Mouse (Mus musculus) gastrocnemius, postnatal 10 days (tissue): ENCODE results near the gene Atg9a. TPM values are rescaled to one million over a fixed set of nuclear protein-coding genes. Genes with fewer than 3 reads are reported as not detected.

Experiments used
- DNase-seq: peaks from one replicate; pipeline ENCODE4 v3.0.0; 2021; ENCODE audit warnings: mixed read lengths
- total RNA-seq, 2 experiments: library from RNA; stranded (reverse); gene quantifications; 2 replicates each; pipeline ENCODE4 v1.2.3; 2021

Atg9a gene
- total RNA-seq, 2 experiments from 2014 or later = 50.8 to 51.0 TPM

DNA sequence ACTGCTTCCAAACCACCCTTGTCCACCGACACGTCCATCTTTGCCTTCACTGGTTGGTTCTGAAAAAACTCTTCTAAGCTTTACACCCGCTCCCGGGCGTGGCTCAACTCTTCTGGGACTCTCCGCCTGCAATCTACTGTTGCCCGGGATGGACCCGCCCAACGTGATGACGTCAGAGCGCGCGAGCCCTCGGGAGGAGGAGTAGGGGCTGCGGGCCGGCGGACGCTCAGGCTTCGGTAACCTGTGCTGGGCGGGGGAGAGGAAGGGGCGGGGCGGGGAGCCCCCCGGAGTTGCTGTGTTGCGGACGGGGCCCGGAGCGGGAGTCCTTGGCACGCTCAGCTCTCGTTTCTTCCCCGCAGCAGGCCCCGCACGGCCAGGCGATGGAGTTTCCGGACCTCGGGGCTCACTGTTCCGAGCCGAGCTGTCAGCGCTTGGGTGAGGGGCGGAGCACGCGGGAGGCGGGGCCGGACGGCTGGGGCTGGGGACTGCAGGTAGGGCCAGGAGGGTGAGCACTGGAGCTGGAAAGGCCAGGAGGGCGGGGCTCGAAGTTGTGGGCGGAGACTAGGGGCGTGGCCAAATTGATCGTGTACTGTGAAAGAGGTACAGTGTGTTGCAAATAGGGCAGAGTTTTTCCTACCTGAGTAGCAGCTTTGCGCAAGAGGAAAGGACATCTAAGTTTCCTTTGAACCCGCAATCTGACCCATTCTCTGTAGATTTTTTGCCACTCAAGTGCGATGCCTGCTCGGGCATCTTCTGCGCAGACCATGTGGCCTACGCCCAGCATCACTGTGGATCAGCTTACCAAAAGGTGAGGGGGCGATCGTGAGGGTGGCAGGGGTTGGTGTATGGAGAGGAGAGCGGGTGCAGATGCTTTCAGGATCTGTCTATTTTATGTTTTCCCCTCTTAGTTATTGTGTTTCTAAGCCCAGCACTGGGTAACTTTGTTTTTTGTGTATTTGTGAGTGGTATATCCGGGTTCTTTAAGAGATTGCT is 23.2 kb downstream of the Atg9a start, which contains the start of gene Zfand2b:
TSS of gene Zfand2b (plus strand) at position 175 of the 993 bp plus-strand sequence.
- DNase-seq = peak; percentile 97

DNA sequence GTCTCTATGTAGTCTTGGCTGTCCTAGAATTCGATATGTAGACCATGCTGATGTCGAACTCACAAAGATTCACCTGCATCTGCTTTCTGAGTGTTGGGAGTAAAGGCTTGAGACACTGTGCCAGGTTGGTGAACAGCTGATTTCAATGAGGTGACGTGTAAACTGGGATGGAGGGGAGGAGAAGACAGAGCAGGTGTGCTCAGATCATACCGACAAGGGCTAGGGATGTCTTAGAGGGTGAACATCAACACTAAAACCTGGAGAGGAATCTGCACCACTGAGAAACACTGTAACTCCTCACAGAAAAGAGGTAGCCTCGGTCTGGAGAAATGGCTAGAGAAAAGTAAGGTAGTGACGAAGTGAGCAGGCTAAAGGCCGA is 23.9 kb downstream of the Atg9a start:
- DNase-seq = no peak

DNA sequence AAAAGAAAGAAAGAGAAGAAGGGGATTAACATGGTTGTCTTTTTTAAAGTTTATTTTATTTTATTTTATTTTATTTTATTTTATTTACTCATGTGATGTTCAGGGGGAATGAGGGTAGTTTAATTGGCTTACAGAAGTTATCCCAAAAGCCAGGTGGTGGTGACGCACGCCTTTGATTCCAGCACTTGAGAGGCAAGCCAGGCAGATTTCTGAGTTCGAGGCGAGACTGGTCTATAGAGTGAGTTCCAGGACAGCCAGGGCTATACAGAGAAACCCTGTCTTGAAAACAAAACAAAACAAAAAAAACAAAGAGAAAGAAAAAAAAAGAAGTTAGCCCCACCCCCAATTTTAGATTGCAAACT is 31.8 kb downstream of the Atg9a start:
- DNase-seq = no peak

DNA sequence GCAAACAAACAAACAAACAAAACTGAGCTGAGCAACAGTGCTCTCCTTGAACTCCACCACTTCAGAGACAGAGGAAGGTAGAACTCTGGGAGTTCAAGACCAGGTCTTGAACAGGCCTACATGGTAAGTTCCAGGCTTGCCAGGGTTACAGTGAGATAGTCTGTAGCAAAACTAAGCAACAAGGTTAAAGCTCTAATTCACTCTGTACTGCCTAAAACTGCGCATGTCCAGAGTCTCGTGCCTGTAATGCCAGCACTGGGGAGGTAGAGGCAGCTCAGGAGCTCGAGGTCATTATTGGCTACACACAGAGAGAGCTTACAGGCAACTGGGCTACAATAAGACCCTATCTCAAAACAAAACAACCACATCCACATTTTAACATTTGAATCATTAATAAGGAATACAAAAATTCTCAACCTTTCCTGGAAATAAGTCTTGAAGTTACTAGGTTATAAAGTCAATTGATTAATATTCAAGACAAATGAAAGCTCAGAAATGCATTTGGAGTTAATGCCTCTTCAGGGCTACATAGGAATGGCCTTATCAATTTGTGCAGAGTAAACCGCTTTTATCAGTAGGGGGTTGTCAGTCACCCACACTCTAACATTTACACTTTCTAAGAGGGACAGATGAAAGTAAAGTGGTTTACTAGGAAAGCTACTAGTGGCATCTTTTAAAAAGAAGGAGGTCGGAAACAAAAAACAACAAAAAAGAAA is 32.3 kb downstream of the Atg9a start:
- DNase-seq = no peak

DNA sequence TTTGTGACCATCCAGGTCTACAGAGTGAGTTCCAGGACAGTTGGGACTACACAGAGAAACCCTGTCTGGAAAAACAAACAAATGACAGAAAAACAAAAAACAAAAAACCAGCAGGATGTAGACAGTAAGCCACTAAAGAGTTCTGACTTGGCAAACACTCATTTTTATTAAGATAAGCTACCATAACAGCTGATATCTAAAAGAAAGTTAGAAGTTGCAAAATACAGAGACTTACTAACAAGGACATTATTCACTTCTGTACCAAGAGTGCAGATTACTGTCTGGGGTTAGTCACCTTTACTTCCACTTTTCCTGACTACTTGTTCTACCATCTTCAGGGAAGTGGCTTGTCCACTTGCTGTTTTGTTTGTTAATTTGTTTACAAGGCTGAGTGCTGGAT is 33.0 kb downstream of the Atg9a start:
- no peak for DNase-seq

DNA sequence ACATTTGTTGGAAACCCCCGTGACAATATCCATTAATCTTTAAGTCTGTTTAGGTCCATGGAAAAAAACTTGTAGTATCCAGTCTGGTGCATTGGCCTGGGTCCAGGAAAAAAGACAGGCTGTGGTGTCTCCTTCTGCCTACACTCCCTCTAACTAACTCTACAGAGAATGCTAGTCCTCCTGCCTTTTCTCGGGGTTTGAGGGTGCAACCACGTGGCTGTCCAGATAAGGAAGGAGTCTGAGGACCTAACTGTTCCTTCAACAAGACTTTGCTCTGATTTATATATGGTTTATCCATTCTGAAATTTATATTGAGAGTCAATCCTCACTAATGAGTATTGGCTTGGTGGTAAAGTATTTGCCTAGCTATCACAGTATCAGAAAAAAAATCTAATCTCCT is 36.2 kb downstream of the Atg9a start:
- no peak for DNase-seq

DNA sequence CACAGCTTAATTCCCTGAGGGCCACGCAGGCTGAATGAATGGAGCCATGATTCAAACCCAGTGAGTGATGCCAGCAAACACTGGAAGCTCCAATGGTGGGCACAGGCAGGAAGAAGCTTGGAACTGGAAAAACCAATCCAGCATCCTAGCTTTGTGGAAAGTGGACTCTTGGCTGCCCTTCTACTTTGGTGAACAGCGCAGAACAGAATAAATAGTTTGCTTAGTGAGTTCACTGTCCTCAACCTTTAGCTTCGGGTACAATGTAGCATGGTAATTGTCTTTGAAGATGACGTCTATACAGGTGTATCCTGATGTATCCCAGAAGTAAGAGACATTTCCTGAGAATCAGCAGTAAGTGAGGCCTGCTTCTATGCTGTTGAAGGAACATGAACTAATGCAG is 43.3 kb downstream of the Atg9a start:
- no peak for DNase-seq

DNA sequence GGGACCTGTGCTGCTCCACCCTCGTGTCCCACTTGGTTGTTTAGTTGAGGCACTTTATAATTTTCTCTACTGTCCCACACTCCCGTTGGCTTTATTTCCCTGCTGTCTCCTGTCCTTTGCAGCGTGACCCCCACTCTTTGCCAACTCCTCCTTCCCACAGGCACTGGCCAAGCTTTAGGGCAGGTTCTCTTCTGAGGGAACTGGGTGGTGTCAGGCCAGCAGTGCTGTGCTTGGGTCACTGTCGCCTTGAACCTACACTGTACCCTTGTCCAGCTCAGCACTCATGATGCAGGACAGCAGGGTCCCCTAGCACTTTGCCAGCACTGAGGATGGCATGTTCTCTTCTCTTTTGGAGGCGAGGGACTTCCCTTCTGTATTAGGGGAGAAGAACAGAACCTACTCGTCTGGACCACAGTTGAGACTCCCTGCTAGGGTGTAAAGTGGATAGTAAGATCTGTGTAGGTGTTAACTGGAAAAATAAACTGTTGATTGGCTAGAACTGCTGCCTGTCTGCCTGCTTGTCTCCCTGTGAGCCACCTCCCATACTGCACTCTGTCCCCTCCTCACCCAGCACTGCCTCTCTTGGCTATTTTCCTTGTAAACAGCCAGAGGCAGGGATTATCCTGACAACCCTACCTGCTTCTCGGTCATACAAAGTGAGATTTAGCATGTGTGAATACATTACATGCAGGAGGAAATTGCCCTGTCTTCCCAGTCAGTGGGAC is 44.4 kb downstream of the Atg9a start:
- DNase-seq = no peak

GRCm38 (mm10) chr1:75145589-75145988 is 46.4 kb downstream of the Atg9a start:
- no peak for DNase-seq

DNA sequence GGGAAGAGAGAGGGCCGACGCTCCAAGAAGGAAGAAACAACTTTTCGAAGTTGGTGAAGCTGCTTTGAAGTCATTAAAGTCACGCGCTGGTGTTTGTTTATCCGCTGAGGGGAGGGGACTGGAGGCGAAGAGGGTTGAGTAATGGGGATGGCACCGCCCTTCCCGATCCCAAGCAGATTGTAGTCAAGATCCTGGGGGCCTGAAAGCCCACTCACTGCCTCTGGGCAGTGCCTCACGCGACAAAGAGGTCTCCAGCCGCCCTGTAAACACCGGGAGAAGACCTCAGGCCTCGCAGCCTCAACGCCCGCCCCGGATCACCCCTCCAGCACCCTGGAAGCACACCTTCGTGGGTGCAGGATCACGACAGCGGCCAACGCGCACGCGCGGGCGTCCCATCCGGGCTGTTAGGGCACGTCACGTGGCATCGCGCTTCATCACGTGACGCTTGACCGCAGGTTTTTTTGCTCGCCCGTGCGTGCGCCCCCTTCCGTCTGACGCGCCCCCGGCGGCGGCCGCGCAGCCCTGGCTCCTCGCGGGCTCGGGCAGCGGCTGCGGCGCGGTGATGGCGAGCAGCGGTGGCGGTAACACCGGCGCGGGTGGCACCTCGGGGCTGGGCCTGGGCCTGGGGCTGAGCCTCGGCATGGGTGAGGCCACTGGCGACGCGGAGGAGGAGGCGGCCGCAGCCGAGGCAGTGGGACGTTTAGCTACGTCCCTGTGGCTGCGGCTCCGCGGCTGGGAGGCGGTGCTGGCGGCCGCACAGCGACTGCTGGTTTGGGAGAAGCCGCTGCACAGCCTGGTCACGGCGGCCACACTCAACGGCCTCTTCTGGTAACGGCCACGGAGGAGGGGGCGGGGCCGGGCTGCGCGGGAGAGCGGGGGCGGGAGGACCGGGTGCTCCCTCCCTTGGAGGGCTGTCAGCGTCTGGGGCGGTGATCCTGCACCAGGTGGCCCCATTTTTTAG is 49.4 kb downstream of the Atg9a start, which contains the start of the genes Cnppd1 and Retreg2:
TSS of gene Cnppd1 (minus strand) at position 411 of the 961 bp plus-strand sequence.
TSS of gene Retreg2 (plus strand) at position 478 of the 961 bp plus-strand sequence.
- peak; percentile 97 for DNase-seq

DNA sequence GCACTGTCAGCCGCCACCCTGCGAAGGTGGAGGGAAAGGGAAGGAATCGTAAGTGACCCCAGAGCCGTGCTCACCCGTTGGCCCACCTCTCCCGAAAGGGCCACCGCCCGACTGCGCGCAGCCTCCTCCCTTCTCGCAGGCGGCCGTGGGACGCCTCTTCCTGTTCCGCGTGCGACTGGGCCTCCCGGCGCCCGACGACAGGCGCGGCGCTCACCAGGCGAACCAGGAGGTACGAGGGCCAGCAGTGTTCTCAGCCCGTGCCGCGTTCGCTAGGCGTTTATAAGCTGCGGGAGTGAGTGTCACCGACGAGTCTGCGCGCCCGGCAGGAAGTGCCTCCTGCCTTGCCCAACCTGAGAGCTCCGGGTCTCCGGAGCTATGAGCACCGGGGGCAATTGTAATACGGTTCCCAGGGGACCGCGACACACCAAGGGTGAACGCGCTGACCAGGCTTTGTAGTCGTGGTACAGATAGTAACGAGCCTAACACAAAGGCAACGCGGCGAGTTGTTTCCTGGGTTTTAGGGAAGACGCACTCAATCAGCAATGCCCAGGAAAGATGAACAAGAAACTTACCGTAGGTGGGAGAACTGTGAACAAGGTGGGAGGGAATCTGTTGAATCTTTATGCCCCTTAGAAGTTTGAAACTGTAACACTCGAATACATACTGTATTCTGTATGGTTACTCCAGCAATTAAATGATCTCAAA is 50.4 kb downstream of the Atg9a start:
- peak; percentile 64 for DNase-seq

- no peak for DNase-seq
Observed at GRCm38 (mm10) chr1:75140601-75141190, 51.3 kb downstream of the Atg9a start.

GRCm38 (mm10) chr1:75138448-75138847 is 53.5 kb downstream of the Atg9a start:
- DNase-seq = no peak

- no peak for DNase-seq
Observed at GRCm38 (mm10) chr1:75136730-75137129, 55.3 kb downstream of the Atg9a start.

DNA sequence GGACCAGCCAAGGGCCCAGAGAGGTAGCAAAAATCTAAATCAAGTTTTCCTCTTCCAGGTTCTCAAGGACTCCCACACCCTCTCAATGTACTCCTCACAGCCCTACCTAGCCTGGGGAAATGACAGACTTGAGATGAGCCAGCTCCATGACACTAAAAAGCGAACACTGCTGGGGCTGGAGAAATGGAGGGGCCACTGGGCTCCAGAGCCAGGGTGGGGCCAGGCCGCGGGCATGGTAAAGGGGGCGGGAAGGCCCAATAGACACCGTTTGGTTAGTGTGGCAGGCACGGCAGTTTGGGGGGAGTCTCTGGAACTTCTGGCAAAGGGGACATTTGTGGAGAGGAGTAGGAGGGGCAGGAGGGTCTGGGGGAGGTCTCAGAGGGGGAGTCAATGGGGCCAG is 55.7 kb downstream of the Atg9a start:
- DNase-seq = no peak

GRCm38 (mm10) chr1:75133421-75134207 is 58.4 kb downstream of the Atg9a start, which contains the start of gene Slc23a3:
Gene Slc23a3, minus strand, starts transcription at chr1:75133890.
- no peak for DNase-seq
